Mouse (Mus musculus): ENCODE measurements around the gene Cdk5rap1.

Gene Cdk5rap1

GRCm38 (mm10) chr2:154372842-154373500 lies at the start of gene Cdk5rap1:
Gene Cdk5rap1, minus strand, starts transcription at chr2:154373010.
- no peak for DNase-seq (ENCODE audit: low read depth)

- no peak for DNase-seq (ENCODE audit: low read depth)
Observed at GRCm38 (mm10) chr2:154422181-154422580, 49.4 kb upstream of the Cdk5rap1 start.

DNA sequence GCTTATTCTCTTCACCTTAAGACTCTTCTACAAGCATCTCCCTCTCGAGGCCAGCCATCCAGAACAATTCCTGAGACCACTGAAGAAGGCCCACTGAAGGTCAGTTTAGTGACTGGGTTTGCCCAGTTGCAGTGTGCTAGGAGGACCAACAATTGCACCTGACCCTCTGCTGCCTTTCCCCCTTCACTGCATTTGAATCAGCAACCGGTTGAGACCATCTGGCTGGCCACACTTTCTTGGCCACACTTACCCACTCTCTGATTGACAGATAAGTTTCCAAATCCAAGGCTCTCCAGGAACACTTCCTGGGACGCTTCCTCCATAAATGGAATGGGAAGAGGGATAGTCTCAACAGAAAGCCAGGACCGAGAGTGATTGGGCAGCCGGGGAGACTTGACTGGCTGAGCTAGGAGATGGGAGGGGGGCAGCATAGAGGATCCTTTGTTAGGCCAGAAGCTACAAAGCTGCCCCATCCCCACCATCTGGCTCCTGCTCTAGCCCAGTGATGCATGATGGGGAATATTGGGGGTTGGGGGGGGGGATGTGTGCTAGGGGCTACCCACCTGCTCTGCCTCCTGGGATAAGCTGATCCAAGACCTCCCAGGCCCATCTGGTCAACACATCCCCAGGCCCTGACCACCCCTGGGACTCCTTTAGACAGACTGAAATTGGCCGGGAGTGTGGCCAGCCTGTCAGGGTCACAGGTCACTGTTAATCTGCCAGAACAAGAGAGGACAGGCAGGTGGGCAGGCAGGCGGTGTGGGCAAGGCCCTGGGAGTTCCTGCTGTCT lies 48.3 kb upstream of the Cdk5rap1 start:
- DNase-seq (ENCODE audit: low read depth) = no peak

- DNase-seq (ENCODE audit: low read depth) = no peak
Observed at GRCm38 (mm10) chr2:154419631-154420515, 47.1 kb upstream of the Cdk5rap1 start.

DNA sequence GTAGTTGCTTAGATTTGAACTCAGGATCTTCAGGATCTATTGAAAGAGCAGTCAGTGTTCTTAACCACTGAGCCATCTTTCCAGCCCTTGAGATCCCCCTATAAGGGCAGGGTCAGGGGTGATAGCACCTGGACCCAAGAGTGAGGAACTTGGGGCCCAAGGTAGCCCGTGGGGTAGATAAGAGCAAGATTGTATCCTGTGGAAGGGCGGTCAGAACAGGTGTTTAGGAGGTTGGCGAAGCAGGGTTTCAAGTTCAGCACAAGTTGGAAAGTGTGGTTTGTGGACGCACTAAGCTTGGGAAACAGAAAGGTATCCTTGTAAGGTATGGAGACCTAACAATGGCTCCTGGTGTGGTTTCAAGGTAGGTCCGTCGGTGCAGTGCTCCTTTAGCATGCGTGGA lies 45.2 kb upstream of the Cdk5rap1 start:
- DNase-seq (ENCODE audit: low read depth) = no peak

DNA sequence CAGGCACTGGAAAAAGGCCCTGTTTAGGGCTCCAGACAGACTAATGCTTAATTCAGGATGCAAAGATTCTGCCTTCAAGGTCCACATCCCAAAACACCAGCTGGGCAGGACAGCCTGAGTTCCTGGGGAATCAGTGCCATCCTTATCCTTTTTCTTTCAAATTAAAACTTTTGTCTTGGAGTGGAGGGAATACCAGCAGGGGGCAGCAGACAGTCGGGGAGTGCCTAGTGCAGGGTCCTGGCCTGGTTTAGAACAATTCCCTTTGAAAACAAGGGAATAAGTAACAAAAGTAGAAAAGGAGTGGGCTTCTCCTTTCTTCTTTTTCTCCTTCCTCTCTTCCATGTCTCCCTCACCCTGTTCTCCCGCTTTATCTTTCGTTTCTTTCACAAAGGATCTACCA lies 44.3 kb upstream of the Cdk5rap1 start:
- DNase-seq (ENCODE audit: low read depth) = no peak

- no peak for DNase-seq (ENCODE audit: low read depth)
Observed at GRCm38 (mm10) chr2:154412018-154412666, 39.3 kb upstream of the Cdk5rap1 start.

DNA sequence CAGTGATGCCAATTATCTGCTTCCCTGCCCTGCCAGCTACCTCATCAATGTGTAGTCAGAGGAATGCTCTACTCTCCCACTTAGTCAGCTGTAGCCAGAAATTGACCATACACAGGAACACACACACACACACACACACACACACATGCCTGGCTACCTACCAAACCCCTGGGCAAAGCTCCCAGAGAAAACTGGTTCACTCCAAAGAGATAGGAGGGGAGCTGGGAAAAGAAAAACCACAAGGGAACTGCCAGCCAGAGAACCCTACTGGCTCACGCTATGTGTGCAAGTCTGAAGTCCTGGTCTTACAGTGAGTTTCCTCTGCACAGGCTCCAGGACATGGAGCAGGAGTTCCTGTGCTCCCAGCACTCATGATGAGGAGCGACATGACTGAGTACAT lies 37.5 kb upstream of the Cdk5rap1 start:
- peak; percentile 97 for DNase-seq (ENCODE audit: low read depth)

DNA sequence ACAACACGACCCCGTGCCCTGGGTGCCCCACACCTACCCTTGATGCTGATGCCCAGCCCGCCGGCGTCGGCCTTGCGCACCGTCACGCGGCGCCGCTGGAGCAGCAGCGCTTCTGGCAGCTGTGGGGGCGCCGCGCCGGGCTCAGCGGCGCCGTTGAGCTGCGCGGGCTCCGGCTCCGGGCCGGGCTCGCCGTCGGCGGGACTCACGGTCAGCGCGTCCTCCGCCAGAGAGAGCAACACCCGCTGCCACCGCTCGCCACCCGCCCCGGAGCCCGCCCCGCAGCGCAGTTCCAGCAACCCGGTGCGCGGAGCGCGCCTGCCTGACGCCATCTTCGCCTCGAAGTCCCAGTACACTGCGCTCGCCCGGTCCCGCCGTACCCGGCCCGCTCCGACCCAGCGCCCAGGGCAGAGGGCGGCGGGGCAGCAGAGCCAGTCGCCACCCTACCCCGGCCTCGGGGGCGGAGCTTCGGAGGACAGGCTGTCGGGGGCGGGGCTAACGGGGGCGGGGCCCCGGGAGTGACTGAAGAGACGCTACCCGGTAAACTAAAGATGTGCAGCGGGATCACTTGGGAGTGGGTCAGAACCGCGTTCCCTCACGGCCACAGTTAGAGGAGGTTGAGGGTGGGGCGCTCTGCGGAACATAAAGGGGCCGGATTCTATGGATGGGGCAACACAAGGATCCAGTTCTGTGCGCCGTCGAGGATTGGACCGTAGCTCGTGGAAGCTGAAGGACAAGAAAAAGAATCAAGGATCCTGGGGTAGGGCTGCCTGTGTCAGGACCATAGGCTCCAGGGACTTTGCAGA lies 35.0 kb upstream of the Cdk5rap1 start, which contains the start of gene Snta1:
Snta1 (minus strand) TSS at position 457 of the 803 bp plus-strand sequence.
- peak; percentile 44 for DNase-seq (ENCODE audit: low read depth)

- no peak for DNase-seq (ENCODE audit: low read depth)
Observed at GRCm38 (mm10) chr2:154407063-154407642, 34.3 kb upstream of the Cdk5rap1 start.

DNA sequence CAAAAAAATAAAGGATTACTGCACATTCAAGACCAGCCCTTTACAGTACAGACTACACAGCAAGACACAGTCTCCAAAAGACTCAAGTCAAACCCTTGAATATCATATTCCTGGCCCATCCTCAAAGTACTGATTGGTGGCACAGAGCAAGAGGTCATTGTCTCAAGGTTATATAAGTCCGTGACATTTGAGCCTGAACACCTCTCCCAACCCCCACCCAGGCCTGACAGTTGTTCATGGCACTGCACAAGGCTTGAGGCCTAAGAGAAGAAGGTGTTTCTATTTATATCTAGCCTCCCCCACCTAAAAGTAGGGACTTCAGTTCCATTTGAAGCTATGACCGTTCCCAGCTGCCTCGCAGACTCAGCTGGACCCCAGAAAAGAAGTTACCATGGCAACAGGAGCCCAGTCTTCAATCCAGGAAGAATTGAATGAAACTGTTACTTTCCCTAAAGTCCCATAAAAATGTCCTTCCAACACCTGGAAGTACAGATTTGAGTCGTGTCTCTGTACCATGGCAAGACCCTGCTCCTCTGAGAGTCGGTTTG lies 32.7 kb upstream of the Cdk5rap1 start:
- no peak for DNase-seq (ENCODE audit: low read depth)

GRCm38 (mm10) chr2:154402811-154403210 lies 30.0 kb upstream of the Cdk5rap1 start:
- DNase-seq (ENCODE audit: low read depth) = peak; percentile 48

GRCm38 (mm10) chr2:154401976-154402375 lies 29.2 kb upstream of the Cdk5rap1 start:
- DNase-seq (ENCODE audit: low read depth) = no peak

DNA sequence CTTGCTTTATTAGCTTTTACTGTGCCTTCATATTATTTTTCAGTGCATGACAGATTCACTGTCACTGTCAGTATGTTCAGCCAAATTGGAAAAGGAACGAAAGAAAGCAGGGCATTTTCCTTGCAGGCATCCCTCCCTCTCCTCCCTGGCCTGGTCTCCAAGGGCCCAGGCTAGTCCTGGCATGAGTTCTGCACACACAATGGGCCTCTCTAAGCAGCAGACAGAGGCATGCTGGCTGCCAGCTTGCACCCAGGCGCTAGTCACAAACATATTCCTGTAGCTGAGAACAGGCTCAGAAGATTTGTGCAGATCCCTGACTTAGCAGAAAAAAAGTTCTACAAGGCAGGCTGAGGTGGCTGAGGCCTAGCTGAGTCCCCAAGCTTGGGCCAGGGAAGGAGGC lies 26.5 kb upstream of the Cdk5rap1 start:
- no peak for DNase-seq (ENCODE audit: low read depth)

DNA sequence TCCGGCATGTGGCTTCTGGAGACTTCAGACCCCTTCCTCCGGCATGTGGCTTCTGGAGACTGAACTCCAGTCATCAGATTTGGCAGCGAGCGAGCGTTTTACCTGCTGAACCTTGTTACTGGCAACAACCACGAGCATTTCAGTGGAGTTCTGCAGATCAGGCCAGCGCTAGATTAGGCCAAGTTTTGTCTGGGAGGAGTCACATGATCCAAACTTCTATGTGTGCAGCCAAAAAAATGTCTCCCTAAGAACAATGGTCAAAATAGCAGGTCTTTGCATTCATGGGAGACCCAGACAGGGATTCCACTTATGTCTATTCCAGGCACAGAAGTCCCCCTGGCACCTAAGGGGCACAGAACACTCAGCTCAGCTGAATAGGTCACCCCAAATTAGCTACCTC lies 25.5 kb upstream of the Cdk5rap1 start:
- DNase-seq (ENCODE audit: low read depth) = no peak

- no peak for DNase-seq (ENCODE audit: low read depth)
Observed at GRCm38 (mm10) chr2:154396529-154396928, 23.7 kb upstream of the Cdk5rap1 start.

- DNase-seq (ENCODE audit: low read depth) = no peak
Observed at GRCm38 (mm10) chr2:154394602-154395001, 21.8 kb upstream of the Cdk5rap1 start.

GRCm38 (mm10) chr2:154390180-154390964 lies 17.6 kb upstream of the Cdk5rap1 start:
- DNase-seq (ENCODE audit: low read depth) = peak; percentile 99

DNA sequence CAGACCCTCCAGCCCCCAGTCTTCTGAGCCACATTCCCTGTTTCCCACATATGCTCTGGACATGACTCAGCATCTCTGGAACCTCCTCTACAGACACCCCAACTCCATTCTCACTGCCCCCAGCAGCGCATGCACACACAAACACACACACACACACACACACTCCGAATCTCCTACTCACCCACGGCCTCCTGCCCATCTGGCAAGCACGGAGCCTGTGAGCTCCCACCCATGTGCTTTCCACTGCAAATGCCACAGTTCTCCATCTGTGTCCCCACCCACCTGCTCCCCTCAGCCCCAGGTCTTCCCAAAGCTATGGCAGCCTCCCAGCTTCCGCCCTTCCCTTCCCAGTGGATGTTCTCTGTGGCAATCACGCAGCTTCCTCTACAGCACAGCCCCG lies 6.3 kb upstream of the Cdk5rap1 start:
- DNase-seq (ENCODE audit: low read depth) = no peak

Data from fibroblast of lung, adult 2 months (primary cell).